Mouse (Mus musculus): ENCODE results near the gene Scfd2. TPM values are rescaled to one million over a fixed set of nuclear protein-coding genes. Genes with fewer than 3 reads are reported as not detected.

The Scfd2 gene
- polyA plus RNA-seq, 1 experiment: 17.4 TPM

- Histone ChIP-seq H3K4me1 (ENCODE audit: control insufficient read depth, insufficient read depth, insufficient read length, low read length) (no peaks in the 10 kb centered on the region), H3K4me3 (ENCODE audit: insufficient read depth, low read depth, low read length) (no peak overlapping the region), H3K27ac (replicated peaks; ENCODE audit: low read depth, low read length) (no peak overlapping the region)
These were observed 98.5 kb downstream of the Scfd2 start for GRCm38 (mm10) chr5:74432879-74433539.

DNA sequence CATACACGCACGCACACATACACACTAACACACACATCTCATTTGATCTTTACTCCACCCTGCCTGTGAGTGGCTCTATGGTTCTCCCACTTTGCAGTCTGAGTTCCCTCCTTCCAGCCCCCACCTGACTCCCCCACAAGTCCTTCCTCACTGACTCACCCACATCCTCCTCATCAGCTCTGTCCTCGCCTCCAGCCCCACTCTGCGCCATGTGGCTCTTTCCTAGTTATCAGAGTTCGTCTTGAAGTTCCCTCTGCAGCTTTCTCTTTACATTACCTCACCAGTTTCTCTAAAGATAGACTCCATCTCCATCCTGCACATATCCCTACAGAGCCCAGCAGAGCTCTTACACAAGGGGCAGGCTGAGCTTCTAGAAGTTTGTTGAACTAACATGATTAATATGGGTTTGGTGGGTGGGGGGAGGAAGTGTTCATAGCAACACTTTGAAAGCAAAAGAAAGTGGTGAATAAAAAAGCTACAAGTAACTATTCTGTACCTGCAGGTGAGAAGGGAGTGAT is 110.9 kb downstream of the Scfd2 start:
- Histone ChIP-seq H3K27ac (replicated peaks; ENCODE audit: low read depth, low read length) (no peak overlapping the region), H3K4me1 (ENCODE audit: control insufficient read depth, insufficient read depth, insufficient read length, low read length) (no peaks in the 10 kb centered on the region), H3K4me3 (ENCODE audit: insufficient read depth, low read depth, low read length) (no peak overlapping the region)

DNA sequence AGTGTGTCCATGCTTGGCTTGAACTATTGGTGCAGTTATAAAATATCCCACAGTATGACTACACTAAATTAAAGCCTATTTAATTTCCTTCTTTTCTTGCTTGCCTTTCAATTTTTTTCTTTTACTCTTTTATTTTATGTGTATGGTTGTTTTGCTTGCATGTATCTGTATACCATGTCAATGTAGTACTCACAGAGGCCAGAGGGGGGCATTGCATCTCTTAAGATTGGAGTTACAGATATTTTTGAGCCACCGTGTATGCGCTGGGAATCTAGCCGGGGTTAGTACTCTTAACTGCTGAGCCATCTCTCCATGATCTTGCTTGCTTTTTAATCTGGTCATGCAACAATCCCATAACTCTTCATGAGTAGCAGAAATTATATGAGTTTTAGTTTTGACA is 119.0 kb downstream of the Scfd2 start:
- H3K27ac ChIP-seq (replicated peaks; ENCODE audit: low read depth, low read length): no peak overlapping the region

DNA sequence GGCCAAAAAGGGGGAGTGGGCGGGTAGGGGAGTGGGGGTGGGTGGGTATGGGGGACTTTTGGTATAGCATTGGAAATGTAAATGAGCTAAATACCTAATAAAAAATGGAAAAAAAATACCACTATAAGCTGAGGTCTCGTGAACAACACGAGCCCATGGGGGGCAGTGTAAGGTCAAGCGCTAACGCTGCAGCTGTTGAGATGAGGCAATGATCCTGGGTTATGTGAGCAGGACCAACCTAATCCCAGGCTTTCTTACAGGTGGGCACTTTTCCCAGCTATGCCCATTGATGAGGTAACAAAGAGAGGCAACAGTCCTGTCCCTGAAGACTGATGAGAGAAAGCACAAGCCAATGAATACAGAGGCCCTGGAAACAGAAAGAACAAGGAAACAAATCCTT is 126.7 kb downstream of the Scfd2 start:
- no peak overlapping the region for H3K27ac ChIP-seq (replicated peaks; ENCODE audit: low read depth, low read length)
- no peak overlapping the region for H3K4me3 ChIP-seq (ENCODE audit: insufficient read depth, low read depth, low read length)
- H3K4me1 ChIP-seq (ENCODE audit: control insufficient read depth, insufficient read depth, insufficient read length, low read length): peaks cover 3% of the 10 kb centered on the region

More for the DNA sequence above, 119.0 kb downstream of the Scfd2 start:
- no peaks in the 10 kb centered on the region for H3K4me1 ChIP-seq (ENCODE audit: control insufficient read depth, insufficient read depth, insufficient read length, low read length)
- no peak overlapping the region for H3K4me3 ChIP-seq (ENCODE audit: insufficient read depth, low read depth, low read length)

- Histone ChIP-seq H3K4me1 (ENCODE audit: control insufficient read depth, insufficient read depth, insufficient read length, low read length) (peaks cover 3% of the 10 kb centered on the region), H3K4me3 (ENCODE audit: insufficient read depth, low read depth, low read length) (no peak overlapping the region)
These were observed 127.5 kb downstream of the Scfd2 start for GRCm38 (mm10) chr5:74404083-74404482.

DNA sequence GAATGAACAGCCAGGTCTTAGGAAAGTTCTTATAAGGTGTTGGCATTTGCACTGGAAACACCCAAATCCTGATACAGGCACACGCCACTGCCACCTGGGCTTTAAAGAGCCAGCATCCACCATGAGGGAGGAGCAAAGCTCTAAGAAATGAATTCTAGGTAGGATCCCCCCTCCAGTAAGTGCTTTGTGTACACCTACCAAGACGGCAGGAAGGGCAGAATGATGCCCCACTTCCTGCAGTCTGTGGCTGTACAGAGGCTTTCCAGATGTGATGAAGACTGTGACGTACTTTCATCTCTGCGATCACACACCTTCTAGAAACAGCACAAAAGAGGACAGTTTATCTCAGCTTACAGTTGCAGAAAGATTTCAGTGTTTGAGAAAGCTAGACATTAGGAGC is 128.9 kb downstream of the Scfd2 start:
- H3K4me1 ChIP-seq (ENCODE audit: control insufficient read depth, insufficient read depth, insufficient read length, low read length): peaks cover 3% of the 10 kb centered on the region
- no peak overlapping the region for H3K4me3 ChIP-seq (ENCODE audit: insufficient read depth, low read depth, low read length)
- H3K27ac ChIP-seq (replicated peaks; ENCODE audit: low read depth, low read length): no peak overlapping the region

More at GRCm38 (mm10) chr5:74404083-74404482, 127.5 kb downstream of the Scfd2 start:
- no peak overlapping the region for H3K27ac ChIP-seq (replicated peaks; ENCODE audit: low read depth, low read length)

- Histone ChIP-seq H3K4me3 (ENCODE audit: insufficient read depth, low read depth, low read length) (no peak overlapping the region), H3K4me1 (ENCODE audit: control insufficient read depth, insufficient read depth, insufficient read length, low read length) (no peaks in the 10 kb centered on the region), H3K27ac (replicated peaks; ENCODE audit: low read depth, low read length) (no peak overlapping the region)
These were observed 139.8 kb downstream of the Scfd2 start for GRCm38 (mm10) chr5:74391806-74392205.

GRCm38 (mm10) chr5:74391346-74391745 is 140.2 kb downstream of the Scfd2 start:
- H3K27ac ChIP-seq (replicated peaks; ENCODE audit: low read depth, low read length): no peak overlapping the region
- no peaks in the 10 kb centered on the region for H3K4me1 ChIP-seq (ENCODE audit: control insufficient read depth, insufficient read depth, insufficient read length, low read length)

DNA sequence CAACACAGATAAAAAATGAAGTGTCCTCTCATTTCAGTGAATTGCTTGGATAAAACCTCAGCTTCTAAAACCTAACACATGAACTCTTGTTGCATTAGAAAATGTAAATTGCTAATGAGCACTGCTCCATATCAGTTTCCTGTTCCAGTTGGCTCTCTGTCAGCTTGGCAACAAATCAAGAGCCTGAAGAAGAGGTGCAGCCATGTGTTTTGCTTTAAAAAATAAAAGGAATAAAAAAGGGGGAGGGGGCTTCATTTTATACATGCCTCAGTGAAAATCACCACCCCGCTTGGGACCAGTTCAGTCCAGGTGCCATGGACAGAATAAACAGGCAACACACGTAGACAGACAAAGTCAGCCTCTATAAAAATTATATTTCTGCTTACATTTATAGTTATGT is 142.7 kb downstream of the Scfd2 start:
- peaks cover 3% of the 10 kb centered on the region for H3K4me1 ChIP-seq (ENCODE audit: control insufficient read depth, insufficient read depth, insufficient read length, low read length)
- H3K27ac ChIP-seq (replicated peaks; ENCODE audit: low read depth, low read length): no peak overlapping the region
- no peak overlapping the region for H3K4me3 ChIP-seq (ENCODE audit: insufficient read depth, low read depth, low read length)

More at GRCm38 (mm10) chr5:74391346-74391745, 140.2 kb downstream of the Scfd2 start:
- no peak overlapping the region for H3K4me3 ChIP-seq (ENCODE audit: insufficient read depth, low read depth, low read length)

- 0 out of 2 replicates have a peak overlapping the region, but pooled peaks have one; percentile 48 for H3K27ac ChIP-seq (replicated peaks; ENCODE audit: low read depth, low read length)
These were observed 143.5 kb downstream of the Scfd2 start for GRCm38 (mm10) chr5:74388101-74388500.

GRCm38 (mm10) chr5:74387143-74387886 is 144.2 kb downstream of the Scfd2 start:
- Histone ChIP-seq H3K27ac (replicated peaks; ENCODE audit: low read depth, low read length) (no peak overlapping the region), H3K4me3 (ENCODE audit: insufficient read depth, low read depth, low read length) (no peak overlapping the region), H3K4me1 (ENCODE audit: control insufficient read depth, insufficient read depth, insufficient read length, low read length) (peaks cover 3% of the 10 kb centered on the region)

More at GRCm38 (mm10) chr5:74388101-74388500, 143.5 kb downstream of the Scfd2 start:
- H3K4me1 ChIP-seq (ENCODE audit: control insufficient read depth, insufficient read depth, insufficient read length, low read length): peaks cover 3% of the 10 kb centered on the region
- no peak overlapping the region for H3K4me3 ChIP-seq (ENCODE audit: insufficient read depth, low read depth, low read length)

- H3K4me1 ChIP-seq (ENCODE audit: control insufficient read depth, insufficient read depth, insufficient read length, low read length): no peaks in the 10 kb centered on the region
- H3K27ac ChIP-seq (replicated peaks; ENCODE audit: low read depth, low read length): no peak overlapping the region
- no peak overlapping the region for H3K4me3 ChIP-seq (ENCODE audit: insufficient read depth, low read depth, low read length)
These were observed 151.5 kb downstream of the Scfd2 start for GRCm38 (mm10) chr5:74380045-74380444.

GRCm38 (mm10) chr5:74366710-74367101 is 164.9 kb downstream of the Scfd2 start:
- no peak overlapping the region for H3K27ac ChIP-seq (replicated peaks; ENCODE audit: low read depth, low read length)
- no peaks in the 10 kb centered on the region for H3K4me1 ChIP-seq (ENCODE audit: control insufficient read depth, insufficient read depth, insufficient read length, low read length)

GRCm38 (mm10) chr5:74365984-74366709 is 165.4 kb downstream of the Scfd2 start:
- Histone ChIP-seq H3K4me3 (ENCODE audit: insufficient read depth, low read depth, low read length) (no peak overlapping the region), H3K27ac (replicated peaks; ENCODE audit: low read depth, low read length) (no peak overlapping the region), H3K4me1 (ENCODE audit: control insufficient read depth, insufficient read depth, insufficient read length, low read length) (no peaks in the 10 kb centered on the region)

More at GRCm38 (mm10) chr5:74366710-74367101, 164.9 kb downstream of the Scfd2 start:
- no peak overlapping the region for H3K4me3 ChIP-seq (ENCODE audit: insufficient read depth, low read depth, low read length)

DNA sequence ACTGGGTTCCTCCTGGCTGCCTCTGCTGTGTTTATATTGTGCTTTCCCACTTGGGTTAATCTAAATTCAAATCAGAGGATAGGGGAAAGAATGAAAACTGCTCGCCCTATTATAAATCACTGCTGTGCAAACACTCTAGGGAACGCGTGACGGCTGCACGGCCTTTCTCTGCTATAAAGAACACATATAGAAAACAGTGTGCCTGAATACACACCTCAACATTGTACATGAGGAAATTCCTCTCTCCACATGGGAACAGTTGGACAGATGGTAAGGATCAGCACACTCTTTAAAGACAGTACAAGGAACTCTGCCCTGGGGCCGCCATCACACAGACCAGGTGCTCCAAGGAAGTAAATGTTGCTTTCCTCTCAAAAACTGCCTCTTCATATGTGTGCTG is 166.2 kb downstream of the Scfd2 start:
- H3K4me1 ChIP-seq (ENCODE audit: control insufficient read depth, insufficient read depth, insufficient read length, low read length): no peaks in the 10 kb centered on the region
- H3K27ac ChIP-seq (replicated peaks; ENCODE audit: low read depth, low read length): no peak overlapping the region
- no peak overlapping the region for H3K4me3 ChIP-seq (ENCODE audit: insufficient read depth, low read depth, low read length)
